Mouse (Mus musculus): ENCODE results near the gene Ccz1. TPM values are rescaled to one million over a fixed set of nuclear protein-coding genes. Genes with fewer than 3 reads are reported as not detected.

Gene Ccz1
- polyA plus RNA-seq (2015; fragmentation: Nextera tagmentation; extraction: Ambion mirVana), result 84.3 and 91.6 TPM in 2 replicates

GRCm38 (mm10) chr5:144014551-144015311 is at the start of gene Ccz1:
TSS of gene Ccz1 (minus strand) at chr5:144014877.
- Histone ChIP-seq H3K27ac (peak within 1 kb of the TSS; percentile 89), H3K9ac (peak within 1 kb of the TSS; percentile 86), H3K4me2 (peak within 1 kb of the TSS; percentile 55), H3K4me1 (peaks cover 15% of the 10 kb centered on the region; the same call in 1 of the 2 replicates), H3K4me3 (replicated peaks) (peak within 1 kb of the TSS; percentile 92), H3K36me3 (peaks cover 26% of the 10 kb centered on the region), H3K27me3 (no peaks in the 10 kb centered on the region), H3K9me3 (replicated peaks) (no peaks in the 10 kb centered on the region)
- WGBS, result 4% methylated on average over 47 of the region's 47 CpGs
- peak; percentile 99 for ATAC-seq (replicated peaks; ENCODE audit: low FRiP score)

GRCm38 (mm10) chr5:144064093-144064492 is 49.4 kb upstream of the Ccz1 start:
- no peaks in the 10 kb centered on the region for H3K27me3 ChIP-seq
- no peaks in the 10 kb centered on the region for H3K9me3 ChIP-seq (replicated peaks)
- no peak for ATAC-seq (replicated peaks; ENCODE audit: low FRiP score)
- H3K27ac ChIP-seq, result no peak overlapping the region
- 73% methylated on average over 5 of the region's 5 CpGs for WGBS
- no peak overlapping the region for H3K4me3 ChIP-seq (replicated peaks)
- no peak overlapping the region for H3K4me2 ChIP-seq
- no peaks in the 10 kb centered on the region for H3K4me1 ChIP-seq
- H3K36me3 ChIP-seq, result no peaks in the 10 kb centered on the region
- no peak overlapping the region for H3K9ac ChIP-seq

- no peak for ATAC-seq (replicated peaks; ENCODE audit: low FRiP score)
- Histone ChIP-seq H3K4me2 (no peak overlapping the region), H3K27ac (no peak overlapping the region), H3K27me3 (no peaks in the 10 kb centered on the region), H3K4me1 (no peaks in the 10 kb centered on the region), H3K9me3 (replicated peaks) (no peaks in the 10 kb centered on the region), H3K4me3 (replicated peaks) (no peak overlapping the region), H3K36me3 (no peaks in the 10 kb centered on the region), H3K9ac (no peak overlapping the region)
- WGBS, result 87% methylated on average over 6 of the region's 6 CpGs
These were observed 39.7 kb upstream of the Ccz1 start for GRCm38 (mm10) chr5:144054340-144054739.

- ATAC-seq (replicated peaks; ENCODE audit: low FRiP score), result no peak
- H3K27me3 ChIP-seq, result no peaks in the 10 kb centered on the region
- WGBS, result 41% methylated on average over 3 of the region's 3 CpGs
- no peaks in the 10 kb centered on the region for H3K9me3 ChIP-seq (replicated peaks)
- H3K4me2 ChIP-seq, result no peak overlapping the region
- no peak overlapping the region for H3K4me3 ChIP-seq (replicated peaks)
- no peaks in the 10 kb centered on the region for H3K36me3 ChIP-seq
- H3K4me1 ChIP-seq, result no peaks in the 10 kb centered on the region
- no peak overlapping the region for H3K27ac ChIP-seq
- H3K9ac ChIP-seq, result no peak overlapping the region
These were observed 38.8 kb upstream of the Ccz1 start for GRCm38 (mm10) chr5:144053450-144053849.

GRCm38 (mm10) chr5:144051268-144051667 is 36.6 kb upstream of the Ccz1 start:
- no peak for ATAC-seq (replicated peaks; ENCODE audit: low FRiP score)
- Histone ChIP-seq H3K27ac (no peak overlapping the region), H3K4me1 (no peaks in the 10 kb centered on the region), H3K9me3 (replicated peaks) (no peaks in the 10 kb centered on the region), H3K4me3 (replicated peaks) (no peak overlapping the region), H3K9ac (no peak overlapping the region), H3K4me2 (no peak overlapping the region), H3K36me3 (no peaks in the 10 kb centered on the region), H3K27me3 (no peaks in the 10 kb centered on the region)

- no peak overlapping the region for H3K27ac ChIP-seq
- WGBS, result 75% methylated on average over 3 of the region's 3 CpGs
- no peak overlapping the region for H3K4me3 ChIP-seq (replicated peaks)
- H3K27me3 ChIP-seq, result no peaks in the 10 kb centered on the region
- no peak overlapping the region for H3K4me2 ChIP-seq
- ATAC-seq (replicated peaks; ENCODE audit: low FRiP score), result no peak
- H3K9me3 ChIP-seq (replicated peaks), result no peaks in the 10 kb centered on the region
- H3K36me3 ChIP-seq, result no peaks in the 10 kb centered on the region
- no peaks in the 10 kb centered on the region for H3K4me1 ChIP-seq
- H3K9ac ChIP-seq, result no peak overlapping the region
These were observed 35.2 kb upstream of the Ccz1 start for GRCm38 (mm10) chr5:144049881-144050280.

- WGBS, result 61% methylated on average over 13 of the region's 13 CpGs
- no peak overlapping the region for H3K4me3 ChIP-seq (replicated peaks)
These were observed 32.6 kb upstream of the Ccz1 start for GRCm38 (mm10) chr5:144047324-144047723.

GRCm38 (mm10) chr5:144043166-144043565 is 28.5 kb upstream of the Ccz1 start:
- no peak for ATAC-seq (replicated peaks; ENCODE audit: low FRiP score)
- no peak overlapping the region for H3K27ac ChIP-seq
- no peaks in the 10 kb centered on the region for H3K36me3 ChIP-seq
- no peaks in the 10 kb centered on the region for H3K27me3 ChIP-seq
- H3K4me2 ChIP-seq, result no peak overlapping the region
- no peaks in the 10 kb centered on the region; the same call in 1 of the 2 replicates for H3K9me3 ChIP-seq (replicated peaks)
- no peak overlapping the region for H3K9ac ChIP-seq
- 0 out of 2 replicates have a peak, but pooled peaks cover 4% of the 10 kb centered on the region for H3K4me1 ChIP-seq
- H3K4me3 ChIP-seq (replicated peaks), result no peak overlapping the region
- 85% methylated on average over 11 of the region's 11 CpGs for WGBS

More at GRCm38 (mm10) chr5:144047324-144047723, 32.6 kb upstream of the Ccz1 start:
- no peak for ATAC-seq (replicated peaks; ENCODE audit: low FRiP score)
- Histone ChIP-seq H3K36me3 (no peaks in the 10 kb centered on the region), H3K4me1 (no peaks in the 10 kb centered on the region), H3K27ac (no peak overlapping the region), H3K9me3 (replicated peaks) (no peaks in the 10 kb centered on the region), H3K9ac (no peak overlapping the region), H3K27me3 (no peaks in the 10 kb centered on the region), H3K4me2 (no peak overlapping the region)

- 41% methylated on average over 11 of the region's 11 CpGs for WGBS
- Histone ChIP-seq H3K27ac (no peak overlapping the region), H3K36me3 (no peaks in the 10 kb centered on the region), H3K9me3 (replicated peaks) (no peaks in the 10 kb centered on the region; the same call in 1 of the 2 replicates), H3K27me3 (no peaks in the 10 kb centered on the region), H3K9ac (no peak overlapping the region), H3K4me1 (0 out of 2 replicates have a peak, but pooled peaks cover 4% of the 10 kb centered on the region), H3K4me3 (replicated peaks) (no peak overlapping the region), H3K4me2 (peak overlapping the region; percentile 42)
- ATAC-seq (replicated peaks; ENCODE audit: low FRiP score), result 0 out of 2 replicates have a peak, but pooled peaks have one; percentile 56
These were observed 26.2 kb upstream of the Ccz1 start for GRCm38 (mm10) chr5:144040720-144041364.

GRCm38 (mm10) chr5:144039886-144040285 is 25.2 kb upstream of the Ccz1 start:
- no peak for ATAC-seq (replicated peaks; ENCODE audit: low FRiP score)
- Histone ChIP-seq H3K4me3 (replicated peaks) (no peak overlapping the region), H3K36me3 (no peaks in the 10 kb centered on the region)

GRCm38 (mm10) chr5:144039156-144039675 is 24.5 kb upstream of the Ccz1 start:
- Histone ChIP-seq H3K4me1 (0 out of 2 replicates have a peak, but pooled peaks cover 4% of the 10 kb centered on the region), H3K27ac (no peak overlapping the region), H3K27me3 (no peaks in the 10 kb centered on the region), H3K4me2 (no peak overlapping the region), H3K9me3 (replicated peaks) (no peaks in the 10 kb centered on the region; the same call in 1 of the 2 replicates), H3K9ac (no peak overlapping the region), H3K36me3 (no peaks in the 10 kb centered on the region), H3K4me3 (replicated peaks) (no peak overlapping the region)
- 74% methylated on average over 9 of the region's 9 CpGs for WGBS
- ATAC-seq (replicated peaks; ENCODE audit: low FRiP score), result no peak

More at GRCm38 (mm10) chr5:144039886-144040285, 25.2 kb upstream of the Ccz1 start:
- no peaks in the 10 kb centered on the region; the same call in 1 of the 2 replicates for H3K9me3 ChIP-seq (replicated peaks)
- 0 out of 2 replicates have a peak, but pooled peaks cover 4% of the 10 kb centered on the region for H3K4me1 ChIP-seq
- H3K9ac ChIP-seq, result no peak overlapping the region
- 85% methylated on average over 5 of the region's 5 CpGs for WGBS
- H3K4me2 ChIP-seq, result no peak overlapping the region
- H3K27me3 ChIP-seq, result no peaks in the 10 kb centered on the region
- H3K27ac ChIP-seq, result no peak overlapping the region

GRCm38 (mm10) chr5:144036952-144037351 is 22.3 kb upstream of the Ccz1 start:
- 59% methylated on average over 17 of the region's 17 CpGs for WGBS

More at GRCm38 (mm10) chr5:144036952-144037351, 22.3 kb upstream of the Ccz1 start:
- Histone ChIP-seq H3K9ac (no peak overlapping the region), H3K9me3 (replicated peaks) (no peaks in the 10 kb centered on the region; the same call in 1 of the 2 replicates), H3K4me1 (0 out of 2 replicates have a peak, but pooled peaks cover 4% of the 10 kb centered on the region), H3K27me3 (no peaks in the 10 kb centered on the region), H3K36me3 (no peaks in the 10 kb centered on the region), H3K27ac (no peak overlapping the region), H3K4me3 (replicated peaks) (no peak overlapping the region), H3K4me2 (peak overlapping the region; percentile 35)
- no peak for ATAC-seq (replicated peaks; ENCODE audit: low FRiP score)

All from kidney, embryonic 15.5 days (tissue).